Mouse (Mus musculus): ENCODE measurements around the gene Mrpl43. TPM values are rescaled to one million over a fixed set of nuclear protein-coding genes. Genes with fewer than 3 reads are reported as not detected.
A peak's percentile ranks its signal among the peaks of the same experiment; 100 is the strongest.

Mrpl43 gene
- polyA plus RNA-seq, 1 experiment from 2014 or later = 70.8 TPM

- 0 out of 2 replicates have a peak, but pooled peaks have one; percentile 16 for ATAC-seq (ENCODE audit: borderline replicate concordance, extremely low read depth, low FRiP score, low TSS enrichment)
- H3K4me3 ChIP-seq = peak overlapping the region; percentile 74
- WGBS = 0% methylated on average over 25 of the region's 25 CpGs
- H3K36me3 ChIP-seq = peaks cover 19% of the 10 kb centered on the region
- peak overlapping the region; percentile 60 for H3K9ac ChIP-seq
- no peaks in the 10 kb centered on the region for H3K27me3 ChIP-seq
- peaks cover 52% of the 10 kb centered on the region for H3K4me1 ChIP-seq
- peak overlapping the region; percentile 99 for H3K27ac ChIP-seq
- H3K4me2 ChIP-seq = peak overlapping the region; percentile 79
- H3K9me3 ChIP-seq = no peaks in the 10 kb centered on the region
Observed at GRCm38 (mm10) chr19:45014981-45015402, 8.8 kb upstream of the Mrpl43 start.

GRCm38 (mm10) chr19:45014335-45014971, 8.2 kb upstream of the Mrpl43 start, which contains the start of gene Lzts2:
Gene Lzts2 (plus strand): TSS chr19:45014414.
- Histone ChIP-seq H3K9ac (peak within 1 kb of the TSS; percentile 60), H3K4me3 (peak within 1 kb of the TSS; percentile 74), H3K27me3 (no peaks in the 10 kb centered on the region), H3K36me3 (peaks cover 23% of the 10 kb centered on the region), H3K9me3 (no peaks in the 10 kb centered on the region), H3K4me2 (peak within 1 kb of the TSS; percentile 79), H3K4me1 (peaks cover 47% of the 10 kb centered on the region), H3K27ac (peak within 1 kb of the TSS; percentile 99)
- 10% methylated on average over 10 of the region's 10 CpGs for WGBS
- no peak for ATAC-seq (ENCODE audit: borderline replicate concordance, extremely low read depth, low FRiP score, low TSS enrichment)

GRCm38 (mm10) chr19:45013581-45014225, 7.5 kb upstream of the Mrpl43 start:
- no peak for ATAC-seq (ENCODE audit: borderline replicate concordance, extremely low read depth, low FRiP score, low TSS enrichment)
- no peaks in the 10 kb centered on the region for H3K27me3 ChIP-seq
- H3K27ac ChIP-seq = peak overlapping the region; percentile 99
- H3K4me2 ChIP-seq = peak overlapping the region; percentile 79; the same call in 1 of the 2 replicates
- H3K9ac ChIP-seq = peak overlapping the region; percentile 0; the same call in 1 of the 2 replicates
- H3K4me1 ChIP-seq = peaks cover 39% of the 10 kb centered on the region
- no peaks in the 10 kb centered on the region for H3K9me3 ChIP-seq
- peaks cover 26% of the 10 kb centered on the region for H3K36me3 ChIP-seq
- 58% methylated on average over 6 of the region's 6 CpGs for WGBS
- H3K4me3 ChIP-seq = no peak overlapping the region

GRCm38 (mm10) chr19:45012636-45013035, 6.4 kb upstream of the Mrpl43 start:
- Histone ChIP-seq H3K4me2 (no peak overlapping the region), H3K36me3 (peaks cover 26% of the 10 kb centered on the region), H3K27me3 (no peaks in the 10 kb centered on the region), H3K4me1 (peaks cover 47% of the 10 kb centered on the region), H3K9ac (no peak overlapping the region), H3K4me3 (no peak overlapping the region), H3K9me3 (no peaks in the 10 kb centered on the region), H3K27ac (no peak overlapping the region)
- 37% methylated on average over 6 of the region's 6 CpGs for WGBS
- ATAC-seq (ENCODE audit: borderline replicate concordance, extremely low read depth, low FRiP score, low TSS enrichment) = no peak

- no peak for ATAC-seq (ENCODE audit: borderline replicate concordance, extremely low read depth, low FRiP score, low TSS enrichment)
- H3K4me1 ChIP-seq = peaks cover 49% of the 10 kb centered on the region
- H3K4me2 ChIP-seq = no peak overlapping the region
- H3K9me3 ChIP-seq = no peaks in the 10 kb centered on the region
- no peaks in the 10 kb centered on the region for H3K27me3 ChIP-seq
- WGBS = 80% methylated on average over 8 of the region's 8 CpGs
- H3K36me3 ChIP-seq = peaks cover 26% of the 10 kb centered on the region
- no peak overlapping the region for H3K9ac ChIP-seq
- no peak overlapping the region for H3K27ac ChIP-seq
- no peak overlapping the region for H3K4me3 ChIP-seq
Observed at GRCm38 (mm10) chr19:45012219-45012618, 6.0 kb upstream of the Mrpl43 start.

GRCm38 (mm10) chr19:45010646-45011045, 4.4 kb upstream of the Mrpl43 start:
- WGBS = 84% methylated on average over 4 of the region's 4 CpGs
- Histone ChIP-seq H3K9ac (no peak overlapping the region), H3K4me1 (peaks cover 43% of the 10 kb centered on the region), H3K36me3 (peaks cover 26% of the 10 kb centered on the region), H3K27me3 (no peaks in the 10 kb centered on the region), H3K4me3 (no peak overlapping the region), H3K4me2 (no peak overlapping the region), H3K27ac (no peak overlapping the region), H3K9me3 (no peaks in the 10 kb centered on the region)
- no peak for ATAC-seq (ENCODE audit: borderline replicate concordance, extremely low read depth, low FRiP score, low TSS enrichment)

GRCm38 (mm10) chr19:45007425-45008191, 1.4 kb upstream of the Mrpl43 start:
- no peak for ATAC-seq (ENCODE audit: borderline replicate concordance, extremely low read depth, low FRiP score, low TSS enrichment)
- H3K27me3 ChIP-seq = no peaks in the 10 kb centered on the region
- H3K4me1 ChIP-seq = peaks cover 26% of the 10 kb centered on the region
- H3K4me2 ChIP-seq = peak overlapping the region; percentile 93
- no peaks in the 10 kb centered on the region for H3K9me3 ChIP-seq
- H3K36me3 ChIP-seq = peaks cover 37% of the 10 kb centered on the region
- H3K4me3 ChIP-seq = peak overlapping the region; percentile 92
- WGBS = 70% methylated on average over 20 of the region's 20 CpGs
- H3K27ac ChIP-seq = peak overlapping the region; percentile 76; the same call in 1 of the 2 replicates
- H3K9ac ChIP-seq = peak overlapping the region; percentile 75; the same call in 1 of the 2 replicates

- Histone ChIP-seq H3K9ac (peak overlapping the region; percentile 75), H3K27me3 (no peaks in the 10 kb centered on the region), H3K4me3 (peak overlapping the region; percentile 92), H3K4me1 (peaks cover 26% of the 10 kb centered on the region), H3K4me2 (peak overlapping the region; percentile 93), H3K27ac (peak overlapping the region; percentile 76), H3K9me3 (no peaks in the 10 kb centered on the region), H3K36me3 (peaks cover 40% of the 10 kb centered on the region)
- ATAC-seq (ENCODE audit: borderline replicate concordance, extremely low read depth, low FRiP score, low TSS enrichment) = no peak
- WGBS = 24% methylated on average over 17 of the region's 17 CpGs
Observed at GRCm38 (mm10) chr19:45007021-45007420, 779 bp upstream of the Mrpl43 start.

GRCm38 (mm10) chr19:45005444-45005843, 798 bp downstream of the Mrpl43 start, which contains the start of gene Twnk:
Gene Twnk (plus strand): TSS chr19:45005663.
- H3K9me3 ChIP-seq = no peaks in the 10 kb centered on the region
- no peak for ATAC-seq (ENCODE audit: borderline replicate concordance, extremely low read depth, low FRiP score, low TSS enrichment)
- H3K4me1 ChIP-seq = peaks cover 26% of the 10 kb centered on the region
- peak within 1 kb of the TSS; percentile 93 for H3K4me2 ChIP-seq
- peak within 1 kb of the TSS; percentile 82 for H3K27ac ChIP-seq
- H3K36me3 ChIP-seq = peaks cover 25% of the 10 kb centered on the region
- no peaks in the 10 kb centered on the region for H3K27me3 ChIP-seq
- peak within 1 kb of the TSS; percentile 92 for H3K4me3 ChIP-seq
- peak within 1 kb of the TSS; percentile 75 for H3K9ac ChIP-seq
- WGBS = 10% methylated on average over 16 of the region's 16 CpGs

GRCm38 (mm10) chr19:45003740-45004516, 2.3 kb downstream of the Mrpl43 start:
- 83% methylated on average over 7 of the region's 7 CpGs for whole genome bisulfite sequencing
- H3K27ac ChIP-seq = no peak overlapping the region
- H3K4me3 ChIP-seq = no peak overlapping the region
- H3K9ac ChIP-seq = no peak overlapping the region
- H3K36me3 ChIP-seq = peaks cover 14% of the 10 kb centered on the region; the same call in 1 of the 2 replicates
- no peak for ATAC-seq (ENCODE audit: borderline replicate concordance, extremely low read depth, low FRiP score, low TSS enrichment)
- H3K27me3 ChIP-seq = no peaks in the 10 kb centered on the region
- no peaks in the 10 kb centered on the region for H3K9me3 ChIP-seq
- peaks cover 26% of the 10 kb centered on the region for H3K4me1 ChIP-seq
- H3K4me2 ChIP-seq = no peak overlapping the region

- Histone ChIP-seq H3K4me3 (no peak overlapping the region), H3K36me3 (peaks cover 13% of the 10 kb centered on the region; the same call in 1 of the 2 replicates), H3K9me3 (no peaks in the 10 kb centered on the region), H3K4me1 (peaks cover 14% of the 10 kb centered on the region), H3K27me3 (no peaks in the 10 kb centered on the region), H3K27ac (no peak overlapping the region), H3K9ac (no peak overlapping the region), H3K4me2 (no peak overlapping the region)
- no peak for ATAC-seq (ENCODE audit: borderline replicate concordance, extremely low read depth, low FRiP score, low TSS enrichment)
- 56% methylated on average over 3 of the region's 3 CpGs for WGBS
Observed at GRCm38 (mm10) chr19:45002301-45002700, 3.9 kb downstream of the Mrpl43 start.
